Mouse (Mus musculus): ENCODE results near the gene Tmem258. TPM values are rescaled to one million over a fixed set of nuclear protein-coding genes. Genes with fewer than 3 reads are reported as not detected.

Gene Tmem258
- total and polyA plus RNA-seq, 3 experiments, result 337 to 354 TPM; not detected in 1

DNA sequence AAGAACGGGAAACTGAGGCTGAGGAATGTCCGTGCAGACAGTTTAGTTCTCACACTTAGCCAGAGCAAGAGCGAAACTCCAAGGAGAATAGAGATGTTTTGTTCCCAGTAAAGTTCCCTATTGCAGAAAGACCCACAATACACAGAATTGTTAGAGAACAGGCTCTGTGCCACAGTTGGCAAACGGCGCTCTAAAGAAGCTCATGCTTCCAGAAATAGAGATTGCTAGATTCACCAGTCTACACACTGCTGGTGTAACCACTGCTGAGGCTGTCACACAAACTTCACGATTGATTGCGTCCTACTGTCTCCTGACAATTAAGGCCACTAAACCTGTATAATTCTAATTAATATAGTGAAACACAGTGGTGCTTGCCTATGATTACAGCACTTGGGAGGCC lies 22.6 kb upstream of the Tmem258 start:
- no peak overlapping the region for H3K27ac ChIP-seq (ENCODE audit: control insufficient read depth, low read depth, low read length)
- no peak overlapping the region for H3K4me3 ChIP-seq (ENCODE audit: control insufficient read depth in 1 of 2, insufficient read depth in 1 of 2, low read depth in 2 of 2, low read length in 2 of 2)
- H3K79me2 ChIP-seq (ENCODE audit: control insufficient read depth, insufficient read depth, low read length, poor library complexity), result peaks cover 16% of the 10 kb centered on the region
- H3K9me3 ChIP-seq (replicated peaks; ENCODE audit: insufficient read depth, low read length), result no peaks in the 10 kb centered on the region
- DNase-seq (ENCODE audit: low read depth, low spot score), result no peak
- H3K27me3 ChIP-seq (ENCODE audit: control insufficient read depth in 1 of 2, insufficient read depth in 2 of 2, low read length in 2 of 2), result no peaks in the 10 kb centered on the region
- peaks cover 0 to 10% of the 10 kb centered on the region in 2 experiments; a peak in 2 of 4 replicates for H3K4me1 ChIP-seq (ENCODE audit: control insufficient read depth in 1 of 2, insufficient read depth in 2 of 2, low read length in 2 of 2)
- peaks cover 0 to 8% of the 10 kb centered on the region in 2 experiments; a peak in 2 of 4 replicates for H3K36me3 ChIP-seq (ENCODE audit: control insufficient read depth in 1 of 2, insufficient read depth in 2 of 2, low read length in 2 of 2)
- TF ChIP-seq MAX (IDR thresholded peaks at IDR 0.05; ENCODE audit: low read length) (no peak), POLR2AphosphoS5 (IDR thresholded peaks at IDR 0.05; ENCODE audit: borderline replicate concordance, low read depth, low read length) (no peak), USF1 (IDR thresholded peaks at IDR 0.05; ENCODE audit: low read depth, low read length) (no peak), BHLHE40 (IDR thresholded peaks at IDR 0.05; ENCODE audit: borderline replicate concordance, low read depth, low read length) (no peak), UBTF (IDR thresholded peaks at IDR 0.05; ENCODE audit: borderline replicate concordance, insufficient read depth, low read depth, low read length) (no peak), ZMIZ1 (IDR thresholded peaks at IDR 0.05; ENCODE audit: low read depth, low read length) (no peak), ZC3H11A (IDR thresholded peaks at IDR 0.05; ENCODE audit: low read depth, low read length) (no peak), MEF2A (IDR thresholded peaks at IDR 0.05; ENCODE audit: extremely low read depth, insufficient replicate concordance, low read depth, low read length, poor library complexity, severe bottlenecking) (no peak), MAZ (IDR thresholded peaks at IDR 0.05; ENCODE audit: low read depth, low read length) (no peak), CHD2 (IDR thresholded peaks at IDR 0.05; ENCODE audit: low read length) (no peak), POLR2A (IDR thresholded peaks at IDR 0.05; ENCODE audit: control insufficient read depth in 1 of 2, insufficient read depth in 1 of 2, low read depth in 1 of 2, low read length in 2 of 2, poor library complexity in 1 of 2) (no peak), USF2 (IDR thresholded peaks at IDR 0.05; ENCODE audit: borderline replicate concordance in 1 of 2, insufficient read depth in 1 of 2, low read depth in 1 of 2, low read length in 2 of 2) (no peak), E2F4 (IDR thresholded peaks at IDR 0.05; ENCODE audit: borderline replicate concordance, low read depth, low read length) (no peak)
- H3K9ac ChIP-seq (ENCODE audit: control insufficient read depth, low read depth, low read length, poor library complexity, severe bottlenecking), result no peak overlapping the region

DNA sequence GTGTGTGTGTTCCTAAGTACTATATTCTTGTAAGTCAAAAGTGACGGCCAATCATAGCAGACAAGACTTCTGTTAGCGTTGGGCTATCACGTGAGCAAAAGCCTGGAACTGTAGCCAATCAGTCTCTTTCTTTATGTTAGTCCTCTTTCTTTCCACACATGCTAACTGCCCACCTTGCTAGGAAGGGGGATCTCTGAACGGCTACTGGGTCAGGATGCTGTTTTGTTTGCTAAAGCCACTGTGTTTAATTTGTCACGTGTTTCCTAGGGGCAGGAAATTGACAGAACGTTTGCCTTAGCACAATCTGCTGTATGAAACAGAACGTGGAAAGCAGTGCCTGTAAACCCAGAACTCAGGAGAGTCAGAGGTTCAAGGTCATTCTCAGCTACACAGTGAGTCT lies 21.7 kb upstream of the Tmem258 start:
- peaks cover 0 to 10% of the 10 kb centered on the region in 2 experiments; a peak in 2 of 4 replicates for H3K4me1 ChIP-seq (ENCODE audit: control insufficient read depth in 1 of 2, insufficient read depth in 2 of 2, low read length in 2 of 2)
- peak overlapping the region; percentile 50 to 65 for H3K4me3 ChIP-seq (ENCODE audit: control insufficient read depth in 1 of 2, insufficient read depth in 1 of 2, low read depth in 2 of 2, low read length in 2 of 2)
- no peaks in the 10 kb centered on the region for H3K27me3 ChIP-seq (ENCODE audit: control insufficient read depth in 1 of 2, insufficient read depth in 2 of 2, low read length in 2 of 2)
- DNase-seq (ENCODE audit: low read depth, low spot score), result peak; percentile 89
- H3K9me3 ChIP-seq (replicated peaks; ENCODE audit: insufficient read depth, low read length), result no peaks in the 10 kb centered on the region
- peaks cover 16% of the 10 kb centered on the region for H3K79me2 ChIP-seq (ENCODE audit: control insufficient read depth, insufficient read depth, low read length, poor library complexity)
- H3K27ac ChIP-seq (ENCODE audit: control insufficient read depth, low read depth, low read length), result peak overlapping the region; percentile 67
- peak overlapping the region; percentile 74 for H3K9ac ChIP-seq (ENCODE audit: control insufficient read depth, low read depth, low read length, poor library complexity, severe bottlenecking)
- H3K36me3 ChIP-seq (ENCODE audit: control insufficient read depth in 1 of 2, insufficient read depth in 2 of 2, low read length in 2 of 2), result peaks cover 0 to 8% of the 10 kb centered on the region in 2 experiments; a peak in 2 of 4 replicates
- TF ChIP-seq MEF2A (IDR thresholded peaks at IDR 0.05; ENCODE audit: extremely low read depth, insufficient replicate concordance, low read depth, low read length, poor library complexity, severe bottlenecking) (no peak), NRF1 (IDR thresholded peaks at IDR 0.05; ENCODE audit: insufficient read depth, low read depth, low read length, poor library complexity, severe bottlenecking) (no peak), POLR2AphosphoS2 (IDR thresholded peaks at IDR 0.05; ENCODE audit: low read length) (no peak), BHLHE40 (IDR thresholded peaks at IDR 0.05; ENCODE audit: borderline replicate concordance, low read depth, low read length) (peak; percentile 78; the same call in 1 of the 2 replicates), RCOR1 (IDR thresholded peaks at IDR 0.05; ENCODE audit: low read depth, low read length) (no peak), CTCF (IDR thresholded peaks at IDR 0.05 in 2 of 3, conservative IDR thresholded peaks at IDR 0.05 in 1 of 3; ENCODE audit: control insufficient read depth in 1 of 3, insufficient read depth in 1 of 3, low read depth in 2 of 3, low read length in 3 of 3, poor library complexity in 1 of 3, severe bottlenecking in 1 of 3) (no peak), MYC (IDR thresholded peaks at IDR 0.05; ENCODE audit: low read depth, low read length) (peak; percentile 62; the same call in 1 of the 2 replicates), ZMIZ1 (IDR thresholded peaks at IDR 0.05; ENCODE audit: low read depth, low read length) (0 out of 2 replicates have a peak, but pooled peaks have one; percentile 33), TBP (IDR thresholded peaks at IDR 0.05; ENCODE audit: low read depth, low read length) (peak; percentile 55; the same call in 1 of the 2 replicates), TCF12 (IDR thresholded peaks at IDR 0.05; ENCODE audit: low read depth, low read length) (no peak), NELFE (IDR thresholded peaks at IDR 0.05; ENCODE audit: low read depth, low read length) (peak; percentile 48), CHD2 (IDR thresholded peaks at IDR 0.05; ENCODE audit: low read length) (no peak), E2F4 (IDR thresholded peaks at IDR 0.05; ENCODE audit: borderline replicate concordance, low read depth, low read length) (no peak), MAZ (IDR thresholded peaks at IDR 0.05; ENCODE audit: low read depth, low read length) (no peak), SMC3 (IDR thresholded peaks at IDR 0.05; ENCODE audit: low read depth, low read length) (no peak), MAFK (IDR thresholded peaks at IDR 0.05; ENCODE audit: borderline replicate concordance, low read depth, low read length) (no peak), POLR2A (IDR thresholded peaks at IDR 0.05; ENCODE audit: control insufficient read depth in 1 of 2, insufficient read depth in 1 of 2, low read depth in 1 of 2, low read length in 2 of 2, poor library complexity in 1 of 2) (peak in 1 of 2 experiments; percentile 50; a peak in 2 of 4 replicates), USF2 (IDR thresholded peaks at IDR 0.05; ENCODE audit: borderline replicate concordance in 1 of 2, insufficient read depth in 1 of 2, low read depth in 1 of 2, low read length in 2 of 2) (peak; percentile 62 to 82), MAX (IDR thresholded peaks at IDR 0.05; ENCODE audit: low read length) (peak; percentile 89), ETS1 (IDR thresholded peaks at IDR 0.05; ENCODE audit: low read depth, low read length) (0 out of 2 replicates have a peak, but pooled peaks have one; percentile 18), SIN3A (IDR thresholded peaks at IDR 0.05; ENCODE audit: low read length) (peak; percentile 84), HCFC1 (IDR thresholded peaks at IDR 0.05; ENCODE audit: low read depth, low read length) (0 out of 2 replicates have a peak, but pooled peaks have one; percentile 7), MXI1 (IDR thresholded peaks at IDR 0.05; ENCODE audit: low read depth, low read length) (no peak; the same call in 1 of the 2 replicates), POLR2AphosphoS5 (IDR thresholded peaks at IDR 0.05; ENCODE audit: borderline replicate concordance, low read depth, low read length) (no peak), USF1 (IDR thresholded peaks at IDR 0.05; ENCODE audit: low read depth, low read length) (peak; percentile 96)
